In genomic region chr7:35322732-35323420, GRCm38 (mm10) we compare ENCODE assay signal across 8 mouse cellular contexts. TPM values are rescaled to one million over a fixed set of nuclear protein-coding genes. Genes with fewer than 3 reads are reported as not detected.
DNase-seq lines count a peak whose midpoint lies in the region; ATAC-seq lines count a peak whose summit lies in the region.

No protein-coding gene starts in this region.

- H3K4me1 ChIP-seq in heart, embryonic 10.5 days: peaks cover 6% of the 10 kb centered on the region; the same call in 1 of the 2 replicates
- peaks cover 4% of the 10 kb centered on the region; the same call in 1 of the 2 replicates for H3K4me1 ChIP-seq in forebrain, embryonic 14.5 days (ENCODE audit: control insufficient read depth, insufficient read depth, low read length)
- H3K4me1 ChIP-seq in midbrain, embryonic 10.5 days: peaks cover 16% of the 10 kb centered on the region

- WGBS in heart, embryonic 10.5 days: 5% methylated on average over 11 of the region's 13 CpGs
- 4% methylated on average over 11 of the region's 13 CpGs for WGBS in forebrain, embryonic 14.5 days
- WGBS in midbrain, embryonic 10.5 days: 5% methylated on average over 11 of the region's 13 CpGs

- no peaks in the 10 kb centered on the region for H3K27me3 ChIP-seq in heart, embryonic 10.5 days (ENCODE audit: insufficient read depth, poor library complexity, severe bottlenecking)
- no peaks in the 10 kb centered on the region for H3K27me3 ChIP-seq in forebrain, embryonic 14.5 days (replicated peaks; ENCODE audit: control insufficient read depth, insufficient read depth, low read length)
- no peaks in the 10 kb centered on the region for H3K27me3 ChIP-seq in midbrain, embryonic 10.5 days (ENCODE audit: low read depth, poor library complexity, severe bottlenecking)

- no peak for ATAC-seq in forebrain, embryonic 14.5 days

- no peaks in the 10 kb centered on the region for H3K36me3 ChIP-seq in heart, embryonic 10.5 days
- no peaks in the 10 kb centered on the region for H3K36me3 ChIP-seq in forebrain, embryonic 14.5 days (ENCODE audit: control insufficient read depth, insufficient read depth, low read length)
- H3K36me3 ChIP-seq in midbrain, embryonic 10.5 days: no peaks in the 10 kb centered on the region

- no peak for DNase-seq in heart, embryonic 10.5 days (ENCODE audit: low spot score)
- DNase-seq in heart, adult 18-20 months: no peak
- DNase-seq in ES-CJ7 (ENCODE audit: low read depth, low spot score): peak; percentile 92
- DNase-seq in forebrain, embryonic 14.5 days (ENCODE audit: low spot score): peak; percentile 23
- DNase-seq in midbrain, embryonic 10.5 days (ENCODE audit: low spot score): peak; percentile 23
- DNase-seq in layer of hippocampus, postnatal 25 days (ENCODE audit: extremely low spot score in 1 of 2, low spot score in 1 of 2): no peak
- DNase-seq in B cell, adult 2 months: no peak
- no peak for DNase-seq in frontal cortex, postnatal 36 days (ENCODE audit: low spot score in 2 of 2)

- H3K27ac ChIP-seq in heart, embryonic 10.5 days: peak overlapping the region; percentile 25; the same call in 1 of the 2 replicates
- no peak overlapping the region for H3K27ac ChIP-seq in forebrain, embryonic 14.5 days (ENCODE audit: low read depth, low read length)
- peak overlapping the region; percentile 63 for H3K27ac ChIP-seq in midbrain, embryonic 10.5 days (replicated peaks)

- peak overlapping the region; percentile 31 for H3K4me3 ChIP-seq in heart, embryonic 10.5 days
- no peak overlapping the region for H3K4me3 ChIP-seq in forebrain, embryonic 14.5 days (ENCODE audit: low read depth, low read length)
- peak overlapping the region; percentile 34 for H3K4me3 ChIP-seq in midbrain, embryonic 10.5 days

- peak overlapping the region; percentile 30; the same call in 1 of the 2 replicates for H3K4me2 ChIP-seq in forebrain, embryonic 14.5 days (ENCODE audit: low read length)

- no peaks in the 10 kb centered on the region for H3K9me3 ChIP-seq in heart, embryonic 10.5 days
- no peaks in the 10 kb centered on the region for H3K9me3 ChIP-seq in forebrain, embryonic 14.5 days (replicated peaks; ENCODE audit: control insufficient read depth, low read length)
- no peaks in the 10 kb centered on the region for H3K9me3 ChIP-seq in midbrain, embryonic 10.5 days (replicated peaks)

- peak overlapping the region; percentile 35 for H3K9ac ChIP-seq in forebrain, embryonic 14.5 days (ENCODE audit: low read length)

RNA-seq across cellular contexts. Expression of gene Gpatch1, which starts 4.6 kb away (rescaled TPM):
- polyA plus RNA-seq in heart, embryonic 10.5 days (2016; fragmentation: Nextera tagmentation; extraction: Ambion mirVana): 12.5 and 15.3 TPM in 2 replicates
- total RNA-seq in heart, adult 18-20 months (2021): 10 to 100 TPM; 11.5 to 11.7 TPM
- 21.2 and 24.0 TPM in 2 replicates for polyA plus RNA-seq in forebrain, embryonic 14.5 days (2014; fragmentation: Nextera tagmentation; extraction: Ambion mirVana)
- 16.8 and 17.5 TPM in 2 replicates for polyA plus RNA-seq in midbrain, embryonic 10.5 days (2016; fragmentation: Nextera tagmentation; extraction: Ambion mirVana)
- 10 to 100 TPM; 24.2 to 24.4 TPM for total RNA-seq in layer of hippocampus, postnatal 25 days (2021)

RNA-seq across cellular contexts. Expression of gene Rhpn2, which starts 11.1 kb away (rescaled TPM):
- polyA plus RNA-seq in heart, embryonic 10.5 days (2016; fragmentation: Nextera tagmentation; extraction: Ambion mirVana): 7.7 and 8.2 TPM in 2 replicates
- 1 to 10 TPM; 3.6 to 4.8 TPM for total RNA-seq in heart, adult 18-20 months (2021)
- 1.2 and 1.6 TPM in 2 replicates for polyA plus RNA-seq in forebrain, embryonic 14.5 days (2014; fragmentation: Nextera tagmentation; extraction: Ambion mirVana)
- 3.2 and 3.7 TPM in 2 replicates for polyA plus RNA-seq in midbrain, embryonic 10.5 days (2016; fragmentation: Nextera tagmentation; extraction: Ambion mirVana)
- 1 to 10 TPM; 3.1 to 4.2 TPM for total RNA-seq in layer of hippocampus, postnatal 25 days (2021)

Comparison
In these comparisons a context has a peak if more than half of its experiments do, and no peak if none do; other contexts are left out.
1. DNase-seq: peak in ES-CJ7 (single experiment), forebrain, embryonic 14.5 days (single experiment) and midbrain, embryonic 10.5 days (single experiment); none in heart, embryonic 10.5 days (single experiment), heart, adult 18-20 months (0 of 2), layer of hippocampus, postnatal 25 days (0 of 2), B cell, adult 2 months (0 of 2) and frontal cortex, postnatal 36 days (0 of 2).